Mouse (Mus musculus) liver, adult 2 months (tissue): ENCODE results near the gene Fgf14.

Experiments
- CTCF ChIP-seq: fragments of 200-500 bp; IDR thresholded peaks from 2 replicates; pipeline ENCODE4 v1.5.1; 2011; ENCODE audit warnings: low read depth, low read length, control low read depth
- POLR2A ChIP-seq: fragments of 200-500 bp; IDR thresholded peaks from 2 replicates; pipeline ENCODE4 v1.6.1; 2011; ENCODE audit warnings: low read length, control low read depth; ENCODE audit not compliant: insufficient read depth; ENCODE audit errors: extremely low read depth

DNA sequence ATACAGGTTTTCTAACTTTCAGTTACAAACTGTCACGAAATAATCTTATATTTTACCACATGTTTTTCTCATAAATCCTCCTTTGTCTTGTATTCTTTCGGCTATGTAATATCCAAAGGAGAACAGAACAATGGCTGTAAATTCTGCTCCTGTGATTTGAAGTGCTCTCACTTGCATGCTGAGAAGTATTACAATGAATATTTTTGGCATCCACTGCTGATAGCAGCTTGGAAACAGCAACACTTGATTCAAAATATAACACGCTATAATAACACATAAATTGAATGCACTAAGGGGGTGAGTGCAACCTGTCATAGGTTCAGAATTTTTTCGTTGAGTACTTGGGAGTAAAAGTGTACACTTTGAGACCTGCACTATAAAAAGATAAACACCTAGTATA lies 115.4 kb downstream of the Fgf14 start:
- TF ChIP-seq CTCF (no peak), POLR2A (no peak)
